Mouse (Mus musculus): Measurements from ENCODE around the gene Nwd1.

Nwd1 gene

DNA sequence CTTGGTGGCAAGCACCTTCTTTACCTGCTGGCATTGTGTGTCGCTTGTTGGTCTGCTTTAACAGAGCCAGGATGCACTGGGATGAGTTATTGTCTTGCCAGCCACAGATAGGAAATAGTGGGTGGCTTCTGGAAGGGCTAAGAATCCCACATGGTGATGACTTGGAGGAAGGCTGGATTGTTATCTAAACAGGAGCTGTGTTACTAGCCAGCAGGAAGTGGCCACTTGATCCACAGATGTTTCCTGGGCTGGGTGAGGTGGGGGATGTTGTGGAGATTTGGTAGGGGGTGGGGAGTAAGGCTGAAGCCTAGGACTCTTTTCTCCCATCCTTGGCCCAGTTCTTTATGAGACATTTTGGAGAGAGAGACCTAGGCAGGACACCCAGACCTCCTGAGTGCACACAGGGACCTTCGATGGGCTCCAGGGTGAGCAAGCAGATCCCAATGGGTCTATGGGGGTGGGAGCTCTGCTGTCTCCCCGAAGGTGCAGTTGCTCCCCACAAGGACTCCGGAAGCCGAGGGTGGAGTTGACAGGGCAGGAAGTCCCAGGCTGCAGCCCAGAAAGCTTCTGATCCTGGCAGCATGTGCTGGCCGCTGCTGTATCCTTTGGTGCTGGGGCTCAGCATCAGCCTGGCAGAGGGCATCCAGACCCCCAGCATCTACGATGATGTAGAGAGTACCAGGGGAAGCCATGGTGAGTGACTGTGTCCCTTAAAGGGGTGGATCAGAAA lies 115.0 kb downstream of the Nwd1 start, which contains the start of gene F2rl3:
F2rl3 (plus strand) TSS at position 559 of the 730 bp plus-strand sequence.
- DNase-seq (ENCODE audit: extremely low spot score, low spot score), result no peak

DNA sequence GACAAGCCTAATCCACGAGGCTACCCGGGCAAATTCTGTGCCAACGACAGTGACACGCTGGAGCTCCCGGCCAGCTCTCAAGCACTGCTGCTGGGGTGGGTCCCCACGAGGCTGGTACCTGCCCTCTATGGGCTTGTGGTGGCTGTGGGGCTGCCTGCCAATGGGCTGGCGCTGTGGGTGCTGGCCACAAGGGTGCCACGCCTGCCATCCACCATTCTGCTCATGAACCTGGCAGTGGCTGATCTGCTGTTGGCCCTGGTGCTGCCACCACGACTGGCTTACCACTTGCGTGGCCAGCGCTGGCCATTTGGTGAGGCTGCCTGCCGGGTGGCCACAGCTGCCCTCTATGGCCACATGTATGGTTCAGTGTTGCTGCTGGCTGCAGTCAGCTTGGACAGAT lies 115.8 kb downstream of the Nwd1 start:
- DNase-seq (ENCODE audit: extremely low spot score, low spot score), result no peak

DNA sequence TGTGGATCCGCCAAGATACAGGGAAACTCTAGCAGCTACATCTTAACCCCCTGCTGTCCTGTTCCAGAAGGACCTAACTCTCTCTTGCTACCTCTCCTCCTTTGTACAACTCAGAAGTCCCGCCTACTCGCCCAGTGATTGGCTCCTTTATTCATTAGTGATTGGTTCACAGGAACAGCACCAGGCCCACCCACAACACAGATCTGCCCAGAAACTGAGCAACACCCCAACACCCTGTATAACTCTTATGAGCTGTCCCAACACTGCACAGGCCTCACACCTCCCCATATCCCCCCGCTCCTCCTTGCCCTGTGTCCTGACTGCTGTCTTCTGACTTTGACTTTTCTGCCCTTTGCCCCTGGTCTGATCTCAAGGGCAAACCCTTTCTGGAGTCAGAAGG lies 119.2 kb downstream of the Nwd1 start:
- no peak for DNase-seq (ENCODE audit: extremely low spot score, low spot score)

- no peak for DNase-seq (ENCODE audit: extremely low spot score, low spot score)
These were observed 120.3 kb downstream of the Nwd1 start for GRCm38 (mm10) chr8:72766777-72767176.

All from neural tube, embryonic 10.5 days (tissue).